Mouse (Mus musculus): ENCODE data around the gene 3110082I17Rik. TPM values are rescaled to one million over a fixed set of nuclear protein-coding genes. Genes with fewer than 3 reads are reported as not detected.

3110082I17Rik gene
- total and polyA plus RNA-seq, 2 experiments from 2014 or later: 11.9 to 19.4 TPM

DNA sequence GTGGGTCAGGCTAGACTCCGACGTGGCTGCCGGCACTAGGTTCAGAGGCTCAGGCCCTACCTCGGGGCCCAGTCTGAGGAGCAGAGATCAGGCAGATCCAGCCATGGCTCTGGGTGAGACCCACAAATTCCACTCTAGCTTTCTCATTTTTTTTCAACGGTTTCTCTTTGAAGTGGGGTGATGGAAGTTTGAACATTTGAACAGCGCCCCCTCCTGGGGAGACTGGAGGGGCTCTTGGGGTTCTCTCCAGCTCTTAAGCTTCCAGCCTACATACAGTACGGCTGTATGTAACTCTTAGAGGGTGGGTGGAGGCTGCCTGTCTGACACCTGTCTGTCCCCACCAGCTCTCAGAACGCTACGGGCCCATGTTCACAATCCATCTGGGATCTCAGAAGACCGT lies 106.8 kb downstream of the 3110082I17Rik start:
- no peaks in the 10 kb centered on the region for H3K9me3 ChIP-seq (ENCODE audit: low read length)
- WGBS: 61% methylated on average over 10 of the region's 10 CpGs

DNA sequence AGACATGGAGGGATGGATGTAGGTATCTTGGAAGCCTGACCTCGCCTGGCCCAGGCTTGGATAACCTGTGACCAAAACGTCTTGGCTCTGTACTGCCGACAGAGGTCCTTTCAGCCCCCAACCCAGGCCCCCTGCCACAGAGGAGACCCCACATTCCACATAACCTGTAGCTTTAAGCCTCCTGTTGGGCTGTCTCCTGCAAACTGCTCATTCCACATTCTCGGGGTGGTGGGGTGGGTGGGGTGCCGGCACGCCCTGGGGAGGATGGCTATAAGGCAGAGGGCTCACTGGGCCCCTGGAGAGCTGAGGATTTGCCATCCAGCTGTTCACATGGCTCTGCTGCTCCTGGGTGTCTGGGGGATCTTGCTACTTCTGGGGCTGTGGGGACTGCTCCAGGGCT lies 108.0 kb downstream of the 3110082I17Rik start, which contains the start of gene Cyp2w1:
Cyp2w1 (plus strand) TSS at position 301 of the 400 bp plus-strand sequence.
- no peak for TF ChIP-seq CTCF (IDR thresholded peaks at IDR 0.05; ENCODE audit: low read depth)
- no peaks in the 10 kb centered on the region for H3K36me3 ChIP-seq (ENCODE audit: insufficient read depth)
- no peak within 1 kb of the TSS for H3K4me3 ChIP-seq (ENCODE audit: low read depth, low read length)
- no peaks in the 10 kb centered on the region for H3K4me1 ChIP-seq (ENCODE audit: insufficient read depth)
- DNase-seq (no peak), ATAC-seq (no peak)
- no peak within 1 kb of the TSS for H3K9ac ChIP-seq
- no peaks in the 10 kb centered on the region for H3K9me3 ChIP-seq (ENCODE audit: low read length)
- no peak within 1 kb of the TSS for H3K4me2 ChIP-seq (ENCODE audit: low read depth)
- no peaks in the 10 kb centered on the region for H3K27me3 ChIP-seq (ENCODE audit: insufficient read depth, low read length)
- 62% methylated on average over 6 of the region's 6 CpGs for WGBS
- no peak within 1 kb of the TSS for H3K27ac ChIP-seq (ENCODE audit: low read depth, low read length)

More for the DNA sequence above, 106.8 kb downstream of the 3110082I17Rik start:
- H3K4me1 ChIP-seq (ENCODE audit: insufficient read depth): no peaks in the 10 kb centered on the region
- H3K27me3 ChIP-seq (ENCODE audit: insufficient read depth, low read length): no peaks in the 10 kb centered on the region
- no peak overlapping the region for H3K27ac ChIP-seq (ENCODE audit: low read depth, low read length)
- no peak overlapping the region for H3K4me3 ChIP-seq (ENCODE audit: low read depth, low read length)
- TF ChIP-seq CTCF (IDR thresholded peaks at IDR 0.05; ENCODE audit: low read depth): peak; percentile 39
- no peak overlapping the region for H3K9ac ChIP-seq
- no peak overlapping the region for H3K4me2 ChIP-seq (ENCODE audit: low read depth)
- no peaks in the 10 kb centered on the region for H3K36me3 ChIP-seq (ENCODE audit: insufficient read depth)
- DNase-seq (no peak), ATAC-seq (no peak)

DNA sequence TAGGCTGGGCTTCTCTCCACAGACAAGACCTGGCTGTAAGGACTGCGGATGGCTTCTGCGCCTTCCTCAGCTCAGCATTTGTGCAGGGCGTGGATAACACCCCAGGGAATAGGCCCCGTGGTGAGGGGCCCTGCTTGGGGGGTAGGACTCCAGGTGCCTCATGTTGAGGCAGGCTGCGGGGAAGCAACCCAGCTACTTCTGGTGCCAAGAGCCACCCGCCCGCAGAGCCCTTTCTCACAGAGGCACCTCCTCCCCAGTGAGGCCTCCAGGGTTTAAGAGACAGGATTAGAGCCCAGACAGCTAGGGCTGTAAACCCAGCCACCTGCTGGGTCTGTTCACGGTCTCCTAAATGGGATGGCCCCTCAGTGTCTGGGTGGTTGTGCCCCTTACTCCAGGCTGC lies 108.7 kb downstream of the 3110082I17Rik start:
- Histone ChIP-seq H3K27ac (ENCODE audit: low read depth, low read length) (no peak overlapping the region), H3K4me2 (ENCODE audit: low read depth) (no peak overlapping the region), H3K4me3 (ENCODE audit: low read depth, low read length) (no peak overlapping the region), H3K9ac (no peak overlapping the region), H3K4me1 (ENCODE audit: insufficient read depth) (no peaks in the 10 kb centered on the region), H3K27me3 (ENCODE audit: insufficient read depth, low read length) (no peaks in the 10 kb centered on the region), H3K9me3 (ENCODE audit: low read length) (no peaks in the 10 kb centered on the region), H3K36me3 (ENCODE audit: insufficient read depth) (no peaks in the 10 kb centered on the region)
- DNase-seq (no peak), ATAC-seq (no peak)
- no peak for TF ChIP-seq CTCF (IDR thresholded peaks at IDR 0.05; ENCODE audit: low read depth)
- WGBS: 23% methylated on average over 8 of the region's 8 CpGs

DNA sequence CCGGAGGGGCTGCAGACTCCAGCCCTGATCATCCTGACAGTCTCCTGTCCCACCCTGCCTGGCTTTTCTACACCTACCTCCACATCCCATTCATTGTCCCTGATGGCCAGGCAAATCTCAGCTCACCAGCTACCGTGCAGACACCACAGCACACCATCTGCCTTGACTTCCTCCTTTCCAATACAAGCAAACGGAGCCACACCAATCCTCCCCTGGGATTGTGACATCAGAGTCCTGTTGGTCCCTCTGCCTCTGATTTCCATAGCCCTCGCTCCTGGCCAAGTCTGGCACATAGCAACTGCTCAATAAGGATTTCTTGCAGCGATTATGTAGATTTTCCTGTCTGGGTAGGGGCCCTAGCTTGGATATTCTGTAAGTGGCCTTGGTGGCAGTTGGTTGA lies 109.2 kb downstream of the 3110082I17Rik start, which contains the start of gene Cox19:
Cox19 (minus strand) TSS at position 285 of the 400 bp plus-strand sequence.
- no peak within 1 kb of the TSS for H3K9ac ChIP-seq
- no peaks in the 10 kb centered on the region for H3K27me3 ChIP-seq (ENCODE audit: insufficient read depth, low read length)
- DNase-seq: no peak
- H3K4me1 ChIP-seq (ENCODE audit: insufficient read depth): no peaks in the 10 kb centered on the region
- H3K4me3 ChIP-seq (ENCODE audit: low read depth, low read length): no peak within 1 kb of the TSS
- WGBS: 58% methylated on average over 5 of the region's 5 CpGs
- ATAC-seq: no peak
- no peaks in the 10 kb centered on the region for H3K36me3 ChIP-seq (ENCODE audit: insufficient read depth)
- TF ChIP-seq CTCF (IDR thresholded peaks at IDR 0.05; ENCODE audit: low read depth): no peak
- H3K27ac ChIP-seq (ENCODE audit: low read depth, low read length): no peak within 1 kb of the TSS
- H3K9me3 ChIP-seq (ENCODE audit: low read length): no peaks in the 10 kb centered on the region
- H3K4me2 ChIP-seq (ENCODE audit: low read depth): no peak within 1 kb of the TSS

DNA sequence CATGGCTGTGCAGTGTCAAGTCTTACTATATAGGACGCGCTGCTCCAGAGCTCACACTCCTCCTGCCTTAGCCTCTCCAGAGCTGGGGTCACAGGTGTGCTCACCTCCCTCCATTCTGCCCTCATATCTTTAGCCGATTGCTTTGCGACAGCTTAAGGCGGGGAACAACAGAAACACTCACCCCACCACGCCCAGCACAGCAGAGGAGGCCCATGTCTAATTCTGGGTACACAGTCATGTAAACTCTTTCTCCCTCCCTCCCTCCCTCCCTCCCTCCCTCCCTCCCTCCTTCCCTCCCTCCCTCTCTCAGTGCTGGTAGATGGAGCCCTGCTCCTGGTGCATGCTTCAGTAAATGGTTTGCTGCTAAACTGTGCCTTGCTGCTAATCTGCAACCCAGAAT lies 110.6 kb downstream of the 3110082I17Rik start:
- WGBS: 77% methylated on average over 6 of the region's 6 CpGs
- H3K36me3 ChIP-seq (ENCODE audit: insufficient read depth): no peaks in the 10 kb centered on the region
- no peak overlapping the region for H3K9ac ChIP-seq
- H3K4me2 ChIP-seq (ENCODE audit: low read depth): no peak overlapping the region
- no peaks in the 10 kb centered on the region for H3K9me3 ChIP-seq (ENCODE audit: low read length)
- no peak for DNase-seq
- H3K4me3 ChIP-seq (ENCODE audit: low read depth, low read length): no peak overlapping the region
- H3K4me1 ChIP-seq (ENCODE audit: insufficient read depth): no peaks in the 10 kb centered on the region
- H3K27ac ChIP-seq (ENCODE audit: low read depth, low read length): no peak overlapping the region
- TF ChIP-seq CTCF (IDR thresholded peaks at IDR 0.05; ENCODE audit: low read depth): no peak
- ATAC-seq: no peak
- no peaks in the 10 kb centered on the region for H3K27me3 ChIP-seq (ENCODE audit: insufficient read depth, low read length)

DNA sequence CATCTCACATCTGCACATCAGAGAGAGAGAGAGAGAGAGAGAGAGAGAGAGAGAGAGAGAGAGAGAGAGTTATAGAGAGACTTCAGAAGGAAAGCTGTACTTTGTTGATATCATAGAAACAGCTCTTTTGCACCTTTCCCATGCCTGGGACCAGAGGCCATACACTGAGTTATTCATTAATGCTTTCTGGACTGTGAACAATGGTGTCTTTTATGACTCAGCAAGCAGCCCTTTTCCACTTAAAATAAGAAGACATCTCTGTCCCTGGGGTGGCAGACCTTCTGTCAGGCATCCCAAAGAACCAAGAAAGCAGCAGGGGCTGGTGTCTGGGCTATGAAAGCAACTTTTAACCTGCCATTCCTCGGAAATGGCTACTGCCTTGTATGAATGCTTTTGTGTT lies 113.1 kb downstream of the 3110082I17Rik start:
- Histone ChIP-seq H3K4me3 (ENCODE audit: low read depth, low read length) (no peak overlapping the region), H3K4me2 (ENCODE audit: low read depth) (no peak overlapping the region), H3K4me1 (ENCODE audit: insufficient read depth) (peaks cover 4% of the 10 kb centered on the region; the same call in 1 of the 2 replicates), H3K9ac (no peak overlapping the region), H3K36me3 (ENCODE audit: insufficient read depth) (peaks cover 6% of the 10 kb centered on the region), H3K9me3 (ENCODE audit: low read length) (no peaks in the 10 kb centered on the region), H3K27ac (ENCODE audit: low read depth, low read length) (no peak overlapping the region), H3K27me3 (ENCODE audit: insufficient read depth, low read length) (no peaks in the 10 kb centered on the region)
- DNase-seq (no peak), ATAC-seq (no peak)
- no peak for TF ChIP-seq CTCF (IDR thresholded peaks at IDR 0.05; ENCODE audit: low read depth)
- 34% methylated on average over 1 of the region's 1 CpGs for WGBS

DNA sequence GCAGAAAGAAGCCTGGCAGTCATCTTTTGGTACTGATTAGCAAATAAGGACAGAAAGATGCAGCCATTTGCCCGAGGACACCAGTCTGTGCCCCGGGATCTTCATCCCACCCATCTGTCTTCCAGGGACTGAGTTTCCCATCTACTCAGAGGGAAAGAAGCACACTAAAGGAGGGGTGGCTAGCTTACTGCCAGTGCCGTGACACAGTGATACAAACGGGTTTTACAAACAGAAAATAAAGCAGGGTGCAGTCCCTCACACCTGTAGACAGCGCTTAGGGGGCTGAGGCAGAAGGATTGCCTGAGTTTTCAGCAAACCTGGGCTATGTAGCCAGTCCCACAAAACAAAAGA lies 115.0 kb downstream of the 3110082I17Rik start:
- Histone ChIP-seq H3K27me3 (ENCODE audit: insufficient read depth, low read length) (no peaks in the 10 kb centered on the region), H3K4me1 (ENCODE audit: insufficient read depth) (peaks cover 4% of the 10 kb centered on the region; the same call in 1 of the 2 replicates), H3K4me2 (ENCODE audit: low read depth) (peak overlapping the region; percentile 87), H3K4me3 (ENCODE audit: low read depth, low read length) (peak overlapping the region; percentile 95), H3K9ac (peak overlapping the region; percentile 91), H3K9me3 (ENCODE audit: low read length) (no peaks in the 10 kb centered on the region), H3K27ac (ENCODE audit: low read depth, low read length) (0 out of 2 replicates have a peak overlapping the region, but pooled peaks have one; percentile 48), H3K36me3 (ENCODE audit: insufficient read depth) (peaks cover 22% of the 10 kb centered on the region)
- peak; percentile 46 for ATAC-seq
- no peak for TF ChIP-seq CTCF (IDR thresholded peaks at IDR 0.05; ENCODE audit: low read depth)
- no peak for DNase-seq
- WGBS: 6% methylated on average over 5 of the region's 5 CpGs
